Mouse (Mus musculus) myocyte (in vitro differentiated cells): ENCODE results near the gene S1pr2. TPM values are rescaled to one million over a fixed set of nuclear protein-coding genes. Genes with fewer than 3 reads are reported as not detected.

Source experiments
- H3K27me3 ChIP-seq: one replicate; pipeline ENCODE4 v1.6.1; 2011; ENCODE audit not compliant: control insufficient read depth, insufficient read depth, insufficient read length
- H3K36me3 ChIP-seq: one replicate; pipeline ENCODE4 v1.6.1; 2011; ENCODE audit not compliant: control insufficient read depth, insufficient read depth
- H3K4me2 ChIP-seq: one replicate; pipeline ENCODE4 v1.6.1; 2011; ENCODE audit warnings: low read depth, control low read depth
- H3K4me3 ChIP-seq: one replicate; pipeline ENCODE4 v1.5.1; 2011; ENCODE audit warnings: mild to moderate bottlenecking, control low read depth, moderate library complexity
- H3K79me2 ChIP-seq: one replicate; pipeline ENCODE4 v1.6.1; 2011; ENCODE audit not compliant: control insufficient read depth, insufficient read depth
- H3ac ChIP-seq: one replicate; pipeline ENCODE4 v1.6.1; 2011; ENCODE audit not compliant: control insufficient read depth, insufficient read length
- CEBPB ChIP-seq: IDR thresholded peaks from 2 replicates; pipeline ENCODE4 v1.6.1; 2011; ENCODE audit warnings: mild to moderate bottlenecking, moderate library complexity; ENCODE audit not compliant: poor library complexity, insufficient read depth, severe bottlenecking
- E2F4 ChIP-seq: IDR thresholded peaks from one replicate; pipeline ENCODE4 v1.6.1; 2011; ENCODE audit warnings: mild to moderate bottlenecking, control low read depth, moderate library complexity; ENCODE audit not compliant: insufficient read depth
- MAX ChIP-seq: IDR thresholded peaks from one replicate; pipeline ENCODE4 v1.6.1; 2011; ENCODE audit warnings: low read depth, mild to moderate bottlenecking, control low read depth
- MYOD1 ChIP-seq, 3 experiments: IDR thresholded peaks; one replicate each; pipeline ENCODE4 v1.6.1; 2011; ENCODE audit warnings: control low read depth in 2 of 3, low read depth in 2 of 3, mild to moderate bottlenecking in 2 of 3, moderate library complexity in 1 of 3; ENCODE audit not compliant: insufficient read length in 2 of 3, control insufficient read depth in 1 of 3
- MYOG ChIP-seq, 3 experiments: IDR thresholded peaks; one replicate each; pipeline ENCODE4 v1.6.1; 2011; ENCODE audit warnings: control low read depth in 2 of 3, low read depth in 2 of 3, mild to moderate bottlenecking in 2 of 3; ENCODE audit not compliant: insufficient read length in 2 of 3, control insufficient read depth in 1 of 3, insufficient read depth in 1 of 3
- POLR2A ChIP-seq: IDR thresholded peaks from one replicate; pipeline ENCODE4 v1.6.1; 2011; ENCODE audit warnings: low read depth, mild to moderate bottlenecking, control low read depth, moderate library complexity; ENCODE audit not compliant: insufficient read length
- POLR2AphosphoS2 ChIP-seq: IDR thresholded peaks from one replicate; pipeline ENCODE4 v1.6.1; 2011; ENCODE audit warnings: low read depth, control low read depth; ENCODE audit not compliant: insufficient read length
- REST ChIP-seq: IDR thresholded peaks from one replicate; pipeline ENCODE4 v1.6.1; 2011; ENCODE audit warnings: mild to moderate bottlenecking, control low read depth, moderate library complexity; ENCODE audit not compliant: insufficient read depth, insufficient read length
- SRF ChIP-seq: IDR thresholded peaks from one replicate; pipeline ENCODE4 v1.6.1; 2011; ENCODE audit warnings: low read depth; ENCODE audit not compliant: control insufficient read depth, insufficient read length
- TCF12 ChIP-seq: IDR thresholded peaks from one replicate; pipeline ENCODE4 v1.6.1; 2011; ENCODE audit warnings: mild to moderate bottlenecking, control low read depth; ENCODE audit not compliant: poor library complexity, insufficient read depth, severe bottlenecking
- TCF3 ChIP-seq: IDR thresholded peaks from one replicate; pipeline ENCODE4 v1.6.1; 2011; ENCODE audit warnings: low read depth, control low read depth; ENCODE audit not compliant: insufficient read length
- USF1 ChIP-seq: IDR thresholded peaks from one replicate; pipeline ENCODE4 v1.6.1; 2011; ENCODE audit warnings: low read depth, mild to moderate bottlenecking, control low read depth, moderate library complexity
- polyA plus RNA-seq: library from polyadenylated mRNA; unstranded; fragments of >200 nt; fragmentation: generic; extraction: Trizol; gene quantifications from one replicate; pipeline ENCODE4 v1.2.1, GENCODE M21; 2012; ENCODE audit warnings: missing spikeins

S1pr2 gene
- polyA plus RNA-seq, 1 experiment = 5.5 TPM

DNA sequence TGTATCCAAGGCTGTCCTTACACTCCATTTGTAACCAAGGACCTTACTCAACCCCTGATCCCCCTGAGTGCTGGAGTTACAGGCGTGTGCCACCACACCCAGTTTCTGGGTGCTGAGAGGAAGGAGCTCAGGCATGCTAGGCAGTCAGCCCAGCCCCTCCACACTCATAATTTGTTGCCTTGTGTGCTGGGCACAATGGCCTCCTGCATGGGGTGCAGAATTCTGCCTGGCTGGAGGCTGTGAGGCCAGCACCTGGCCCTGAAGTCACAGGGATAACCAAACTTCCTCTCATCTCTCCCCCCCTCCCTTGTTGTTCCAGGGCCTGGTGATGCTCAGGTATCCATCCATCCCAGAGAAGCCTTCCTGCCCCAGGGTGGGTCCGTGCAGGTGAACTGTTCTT lies 42.0 kb upstream of the S1pr2 start:
- no peak overlapping the region for H3ac ChIP-seq

DNA sequence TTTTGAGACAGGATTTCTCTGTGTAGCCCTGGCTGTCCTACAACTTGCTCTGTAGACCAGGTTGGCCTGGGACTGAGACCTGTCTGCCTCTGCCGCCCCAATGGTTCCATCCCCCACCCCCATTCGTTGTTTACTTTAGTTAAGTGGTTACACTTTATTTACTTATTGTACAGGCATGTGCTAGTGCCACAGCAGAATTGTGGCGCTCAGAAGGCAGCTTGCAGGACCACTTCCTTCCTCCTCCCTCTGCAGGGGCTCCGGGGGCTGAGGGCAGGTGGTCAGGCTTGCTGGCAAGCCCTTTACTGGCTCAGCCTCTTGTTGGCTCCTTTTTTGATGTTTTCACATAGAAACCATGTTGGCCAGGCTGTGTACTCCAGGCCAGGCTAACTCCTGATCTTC lies 40.6 kb upstream of the S1pr2 start:
- no peak overlapping the region for H3K4me3 ChIP-seq

More for the DNA sequence above, 42.0 kb upstream of the S1pr2 start:
- Histone ChIP-seq H3K27me3 (peaks cover 33% of the 10 kb centered on the region), H3K36me3 (no peaks in the 10 kb centered on the region), H3K4me2 (no peak overlapping the region), H3K79me2 (no peaks in the 10 kb centered on the region), H3K4me3 (no peak overlapping the region)
- TF ChIP-seq POLR2AphosphoS2 (no peak), MAX (no peak), MYOD1 (IDR thresholded peaks at IDR 0.05; ENCODE audit: control insufficient read depth in 1 of 3, insufficient read length in 2 of 3, low read depth in 2 of 3) (no peak), TCF12 (no peak), CEBPB (no peak), SRF (no peak), TCF3 (no peak)

DNA sequence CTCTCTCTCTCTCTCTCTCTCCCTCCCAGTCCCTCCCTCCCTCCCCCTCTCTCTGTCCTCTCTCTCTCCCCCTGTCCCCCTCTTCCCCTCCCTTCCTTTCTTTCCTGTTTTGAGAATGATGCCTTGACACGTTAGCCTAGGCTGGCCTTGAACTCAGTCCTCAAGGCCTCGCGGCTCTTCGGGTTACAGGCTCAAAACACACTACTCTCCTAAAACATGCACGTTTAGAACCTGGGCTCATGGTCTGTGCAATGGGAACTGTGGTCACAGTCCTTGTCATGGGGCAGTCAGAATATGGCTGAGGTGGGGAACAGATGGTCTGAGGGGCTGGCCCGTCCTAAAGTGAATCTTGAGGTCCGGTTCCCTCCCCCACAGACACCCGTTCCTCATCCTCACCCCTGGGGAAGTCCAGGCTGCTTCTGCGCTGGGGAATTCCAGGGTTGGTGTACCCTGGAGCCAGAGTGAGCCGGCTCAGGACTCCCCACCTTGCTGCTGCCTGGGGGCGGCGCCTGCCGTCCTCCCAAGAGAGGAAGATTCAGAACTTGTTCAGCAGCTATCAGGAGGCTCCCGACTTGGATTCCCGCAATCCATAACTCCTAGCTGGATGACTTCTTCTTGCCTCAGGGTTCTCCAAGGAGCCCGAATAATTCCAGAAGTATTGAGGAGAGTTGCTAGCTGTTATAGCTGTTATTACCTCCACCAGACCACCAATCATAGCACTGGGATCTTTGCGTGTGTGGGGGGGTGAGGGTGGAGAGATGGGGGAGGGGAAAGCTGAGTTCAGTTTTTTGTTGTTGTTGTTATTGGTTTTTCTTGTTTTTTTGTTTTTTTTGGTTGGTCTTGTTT lies 40.0 kb upstream of the S1pr2 start:
- TF ChIP-seq TCF3 = no peak
- TF ChIP-seq REST = no peak
- no peak for TF ChIP-seq POLR2A
- no peak for TF ChIP-seq USF1
- no peak for TF ChIP-seq SRF
- TF ChIP-seq E2F4 = no peak
- no peak for TF ChIP-seq MAX
- no peak overlapping the region for H3K4me2 ChIP-seq
- H3K79me2 ChIP-seq = no peaks in the 10 kb centered on the region
- H3K4me3 ChIP-seq = no peak overlapping the region
- H3ac ChIP-seq = no peak overlapping the region
- no peaks in the 10 kb centered on the region for H3K36me3 ChIP-seq
- H3K27me3 ChIP-seq = peaks cover 33% of the 10 kb centered on the region

More for the DNA sequence above, 40.6 kb upstream of the S1pr2 start:
- no peak overlapping the region for H3ac ChIP-seq
- no peak overlapping the region for H3K4me2 ChIP-seq
- H3K79me2 ChIP-seq = no peaks in the 10 kb centered on the region
- no peak for TF ChIP-seq SRF
- no peak for TF ChIP-seq POLR2AphosphoS2
- TF ChIP-seq MAX = no peak
- no peaks in the 10 kb centered on the region for H3K36me3 ChIP-seq
- H3K27me3 ChIP-seq = peaks cover 33% of the 10 kb centered on the region

DNA sequence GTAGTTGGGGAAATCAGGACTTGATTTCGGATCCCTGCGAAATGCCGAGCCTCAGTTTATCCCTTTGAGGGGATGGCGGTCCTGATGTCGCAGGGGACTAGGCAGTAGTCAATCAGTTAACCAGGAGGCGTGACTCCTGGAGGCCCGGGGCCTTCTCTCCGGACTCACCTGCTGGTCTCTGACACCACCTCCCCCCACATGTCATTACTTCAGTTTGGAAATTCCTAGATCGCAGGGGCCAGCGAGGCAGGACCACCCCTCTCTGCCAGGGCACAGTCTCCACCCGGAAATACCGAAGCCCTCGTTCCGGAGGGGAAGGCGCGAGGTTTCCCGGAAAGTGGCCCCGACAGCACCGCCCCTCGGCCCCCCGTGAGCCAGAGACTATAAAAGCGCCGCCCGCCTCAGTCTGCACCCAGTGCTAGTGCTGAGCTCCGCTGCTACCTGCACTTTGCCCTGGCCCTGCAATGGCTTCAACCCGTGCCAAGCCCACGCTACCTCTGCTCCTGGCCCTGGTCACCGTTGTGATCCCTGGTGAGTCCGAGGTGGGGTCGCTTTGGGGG lies 39.1 kb upstream of the S1pr2 start, which contains the start of gene Icam1:
Icam1 (plus strand) TSS at position 415 of the 560 bp plus-strand sequence.
- TF ChIP-seq POLR2AphosphoS2 (no peak), POLR2A (no peak), TCF12 (no peak), CEBPB (no peak), MYOG (IDR thresholded peaks at IDR 0.05; ENCODE audit: control insufficient read depth in 1 of 3, insufficient read depth in 1 of 3, insufficient read length in 2 of 3, low read depth in 2 of 3) (no peak), USF1 (no peak), E2F4 (no peak), TCF3 (no peak), MYOD1 (IDR thresholded peaks at IDR 0.05; ENCODE audit: control insufficient read depth in 1 of 3, insufficient read length in 2 of 3, low read depth in 2 of 3) (no peak), MAX (no peak), REST (no peak), SRF (no peak)
- Histone ChIP-seq H3K4me3 (no peak within 1 kb of the TSS), H3K4me2 (no peak within 1 kb of the TSS), H3ac (no peak within 1 kb of the TSS), H3K27me3 (peaks cover 33% of the 10 kb centered on the region), H3K79me2 (no peaks in the 10 kb centered on the region), H3K36me3 (no peaks in the 10 kb centered on the region)

DNA sequence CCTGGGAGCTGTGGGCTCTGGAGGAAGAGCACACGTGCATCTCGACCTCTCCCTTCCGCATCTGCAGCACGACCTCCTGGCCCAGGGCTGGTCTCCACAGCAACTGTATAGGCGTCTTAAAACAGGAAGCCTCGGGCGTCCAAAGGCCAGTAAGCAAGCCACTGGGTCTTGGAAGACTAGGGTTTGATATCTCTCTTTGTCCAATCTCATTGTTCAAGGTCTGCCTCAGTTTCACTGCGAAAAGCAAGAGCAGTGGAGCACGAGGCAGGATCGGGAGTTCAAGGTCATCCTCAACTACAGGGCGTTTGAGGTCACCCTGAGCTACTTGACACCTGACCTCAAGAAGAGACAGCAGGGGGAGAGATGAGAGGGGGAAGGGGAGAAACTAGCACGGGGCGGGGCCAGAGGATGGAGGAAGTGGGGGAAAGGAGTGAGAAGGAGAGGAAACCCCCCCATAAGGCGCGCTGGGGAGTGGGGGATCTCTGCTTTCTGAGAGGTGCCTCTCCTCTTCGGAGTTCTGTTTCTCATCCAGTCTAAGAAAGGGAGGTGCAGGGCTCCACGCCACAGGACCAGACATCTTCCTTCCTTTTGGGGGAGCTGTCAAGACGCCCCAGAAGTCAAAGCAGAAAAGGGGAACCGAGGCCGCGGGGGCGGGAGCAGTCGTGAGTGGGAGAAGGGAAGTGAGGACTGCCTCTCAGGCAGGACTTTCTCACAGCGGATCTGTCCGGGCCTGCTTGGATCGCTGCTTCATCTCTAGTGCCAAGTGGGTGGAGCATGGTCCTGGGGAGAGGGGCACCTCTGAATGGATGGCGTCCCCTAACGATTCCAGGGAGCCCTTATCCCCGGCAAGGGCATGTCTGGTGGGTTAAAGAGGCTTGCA lies 38.4 kb upstream of the S1pr2 start:
- Histone ChIP-seq H3K4me3 (no peak overlapping the region), H3K4me2 (no peak overlapping the region), H3K36me3 (no peaks in the 10 kb centered on the region), H3K79me2 (no peaks in the 10 kb centered on the region), H3K27me3 (peaks cover 33% of the 10 kb centered on the region), H3ac (no peak overlapping the region)
- no peak for TF ChIP-seq MYOD1 (IDR thresholded peaks at IDR 0.05; ENCODE audit: control insufficient read depth in 1 of 3, insufficient read length in 2 of 3, low read depth in 2 of 3)
- TF ChIP-seq CEBPB = no peak
- no peak for TF ChIP-seq POLR2AphosphoS2
- no peak for TF ChIP-seq USF1
- no peak for TF ChIP-seq E2F4
- no peak for TF ChIP-seq TCF3
- no peak for TF ChIP-seq MYOG (IDR thresholded peaks at IDR 0.05; ENCODE audit: control insufficient read depth in 1 of 3, insufficient read depth in 1 of 3, insufficient read length in 2 of 3, low read depth in 2 of 3)
- no peak for TF ChIP-seq TCF12
- TF ChIP-seq MAX = no peak
- TF ChIP-seq REST = no peak
